Mouse (Mus musculus) CD4-positive helper T cell, adult 2 months (primary cell): ENCODE results near the gene 2310034G01Rik.

ENCODE experiments used
- DNase-seq: peaks from one replicate; pipeline ENCODE4 v3.0.0-alpha.2; 2012; ENCODE audit warnings: low read depth, missing footprints, low spot score

Gene 2310034G01Rik

GRCm38 (mm10) chr19:46314872-46315742 lies 35.0 kb downstream of the 2310034G01Rik start:
- DNase-seq = no peak

- DNase-seq = no peak
Measured at GRCm38 (mm10) chr19:46314151-46314601, 35.9 kb downstream of the 2310034G01Rik start.

- no peak for DNase-seq
Measured at GRCm38 (mm10) chr19:46313591-46313990, 36.5 kb downstream of the 2310034G01Rik start.

- DNase-seq = no peak
Measured at GRCm38 (mm10) chr19:46313116-46313515, 37.0 kb downstream of the 2310034G01Rik start.

- no peak for DNase-seq
Measured at GRCm38 (mm10) chr19:46312566-46312965, 37.5 kb downstream of the 2310034G01Rik start.

GRCm38 (mm10) chr19:46311341-46311740 lies 38.8 kb downstream of the 2310034G01Rik start:
- no peak for DNase-seq

GRCm38 (mm10) chr19:46310312-46310865 lies 39.7 kb downstream of the 2310034G01Rik start:
- no peak for DNase-seq

- DNase-seq = no peak
Measured at GRCm38 (mm10) chr19:46309651-46310305, 40.3 kb downstream of the 2310034G01Rik start.

- peak; percentile 87 for DNase-seq
Measured at GRCm38 (mm10) chr19:46308706-46309435, 41.2 kb downstream of the 2310034G01Rik start.

- no peak for DNase-seq
Measured at GRCm38 (mm10) chr19:46308303-46308702, 41.8 kb downstream of the 2310034G01Rik start.

GRCm38 (mm10) chr19:46307781-46308180 lies 42.3 kb downstream of the 2310034G01Rik start:
- no peak for DNase-seq

- DNase-seq = peak; percentile 10
Measured at GRCm38 (mm10) chr19:46306751-46307289, 43.3 kb downstream of the 2310034G01Rik start.

- no peak for DNase-seq
Measured at GRCm38 (mm10) chr19:46306268-46306610, 43.9 kb downstream of the 2310034G01Rik start.

GRCm38 (mm10) chr19:46305432-46306267 lies 44.5 kb downstream of the 2310034G01Rik start:
- DNase-seq = peak; percentile 96

GRCm38 (mm10) chr19:46304908-46305333 lies 45.2 kb downstream of the 2310034G01Rik start:
- no peak for DNase-seq

- peak; percentile 96 for DNase-seq
Measured at GRCm38 (mm10) chr19:46304216-46304841, 45.8 kb downstream of the 2310034G01Rik start, which contains the start of gene Nfkb2. Gene Nfkb2 (plus strand): TSS chr19:46304320.

GRCm38 (mm10) chr19:46303251-46304215 lies 46.6 kb downstream of the 2310034G01Rik start:
- no peak for DNase-seq

GRCm38 (mm10) chr19:46302551-46302950 lies 47.6 kb downstream of the 2310034G01Rik start:
- DNase-seq = no peak
